Mouse (Mus musculus) C2C12 (cell line): ENCODE data around the gene Tmcc3.

Source experiments
- CEBPB ChIP-seq: IDR thresholded peaks from one replicate; pipeline ENCODE4 v1.6.1; 2011; ENCODE audit warnings: low read depth, mild to moderate bottlenecking, control low read depth, moderate library complexity
- CTCF ChIP-seq: IDR thresholded peaks from one replicate; pipeline ENCODE4 v1.5.1; 2011; ENCODE audit not compliant: control insufficient read depth, insufficient read depth, insufficient read length
- MAX ChIP-seq: IDR thresholded peaks from one replicate; pipeline ENCODE4 v1.6.1; 2011; ENCODE audit warnings: mild to moderate bottlenecking, control low read depth
- MYOD1 ChIP-seq: IDR thresholded peaks from one replicate; pipeline ENCODE4 v1.6.1; 2011; ENCODE audit warnings: low read depth; ENCODE audit not compliant: control insufficient read depth, insufficient read length
- MYOG ChIP-seq: IDR thresholded peaks from one replicate; pipeline ENCODE4 v1.6.1; 2011; ENCODE audit not compliant: control insufficient read depth, insufficient read length; ENCODE audit errors: extremely low read depth
- USF1 ChIP-seq: IDR thresholded peaks from one replicate; pipeline ENCODE4 v1.6.1; 2011; ENCODE audit warnings: low read depth, mild to moderate bottlenecking, control low read depth, moderate library complexity

DNA sequence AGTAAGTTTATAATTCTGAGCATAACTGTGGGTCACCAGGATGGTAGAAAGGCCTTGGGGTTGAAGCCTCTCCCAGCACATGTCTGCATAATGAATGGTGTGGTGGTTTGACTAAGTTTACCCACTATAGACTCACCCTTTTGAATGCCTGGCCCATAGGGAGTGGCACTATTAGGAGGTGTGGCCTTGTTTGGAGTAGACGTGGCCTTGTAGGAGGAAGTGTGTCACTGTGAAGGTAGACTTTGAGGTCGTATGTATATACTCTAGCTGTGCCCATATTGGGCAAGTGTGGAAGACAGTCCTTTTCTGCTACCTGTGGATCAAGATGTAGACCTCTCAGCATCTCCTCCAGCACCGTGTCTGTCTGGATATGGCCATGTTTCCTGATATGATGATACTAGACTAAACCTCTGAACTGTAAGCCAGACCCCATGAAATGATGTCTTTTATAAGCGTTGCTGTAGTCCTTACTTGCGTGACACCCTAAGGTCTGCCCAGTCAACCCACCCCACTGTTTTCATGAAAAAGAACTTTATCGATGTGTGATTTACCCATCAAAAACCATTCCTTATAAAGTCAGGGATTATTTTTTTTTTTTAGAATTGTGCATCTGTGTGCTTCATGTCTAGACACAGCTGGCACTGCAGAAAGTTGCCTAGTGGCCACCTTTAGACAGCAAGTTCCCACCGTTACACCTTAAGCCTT lies 40.6 kb downstream of the Tmcc3 start:
- no peak for TF ChIP-seq CTCF
- no peak for TF ChIP-seq CEBPB
- TF ChIP-seq MYOD1 = no peak
- no peak for TF ChIP-seq MAX
- no peak for TF ChIP-seq USF1
- TF ChIP-seq MYOG = no peak
